Mouse (Mus musculus): ENCODE data around the gene Scgb2b18.
"Not testable (repeated sequence)": the region's sequence is repeated elsewhere in the genome, so short reads cannot be mapped to it uniquely, and the experiment has no call there.

Scgb2b18 gene

DNA sequence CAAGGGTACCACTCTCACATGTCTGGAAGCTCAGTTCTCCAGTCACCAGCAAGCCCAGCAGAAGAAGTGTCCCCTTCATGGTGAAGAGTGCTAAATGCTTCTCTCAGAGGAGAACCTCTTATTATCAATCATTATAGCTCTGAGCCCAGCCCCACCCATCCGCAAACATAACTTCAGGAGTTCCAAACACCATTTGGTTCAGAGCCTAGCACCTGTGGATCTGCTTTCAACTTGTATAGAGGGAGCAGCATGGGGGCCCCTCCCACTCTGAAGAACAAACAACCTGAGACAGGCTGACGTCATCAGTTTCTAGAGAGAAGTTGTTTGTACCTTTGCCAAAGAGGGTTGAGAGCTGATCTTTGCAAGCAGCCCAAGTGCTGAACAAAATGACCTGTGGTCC, at the start of gene Scgb2b18:
Scgb2b18 (minus strand) TSS at position 101 of the 400 bp plus-strand sequence.
- not testable (repeated sequence) for DNase-seq (ENCODE audit: low spot score)

DNA sequence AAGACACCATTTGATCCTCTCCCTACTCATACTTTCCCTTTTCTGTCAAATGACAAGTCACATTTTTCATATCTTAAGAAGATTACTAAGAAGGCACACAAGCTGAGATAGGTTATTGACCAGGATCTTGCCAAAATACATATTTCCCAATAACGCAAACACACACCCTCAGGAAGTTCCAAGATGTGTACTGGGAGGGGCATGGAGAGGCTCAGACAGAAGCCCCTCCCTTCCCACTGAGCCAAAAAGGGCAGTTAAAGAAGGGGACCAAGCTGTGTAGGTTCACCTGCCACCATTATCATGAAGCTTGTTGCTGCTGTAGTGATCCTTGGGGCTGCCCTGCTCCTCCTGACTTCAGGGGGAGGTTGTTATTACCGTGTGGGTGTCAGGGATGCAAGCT, 11.6 kb upstream of the Scgb2b18 start, which contains the start of gene Scgb1b18:
Scgb1b18 (plus strand) TSS at position 301 of the 400 bp plus-strand sequence.
- DNase-seq (ENCODE audit: low spot score) = not testable (repeated sequence)
